Mouse (Mus musculus) CH12.LX (cell line): ENCODE measurements around the gene Sv2c.

ENCODE experiments used
- CTCF ChIP-seq, 2 experiments: IDR thresholded peaks in 1 of 2; conservative IDR thresholded peaks in 1 of 2; 2 replicates each; pipeline ENCODE4 v1.5.1; 2011 to 2012; ENCODE audit warnings: low read depth in 2 of 2, low read length in 2 of 2, improper control_type of control experiment in 1 of 2, inconsistent platforms in 1 of 2, mild to moderate bottlenecking in 1 of 2, moderate library complexity in 1 of 2
- EP300 ChIP-seq: IDR thresholded peaks from 2 replicates; pipeline ENCODE4 v1.6.1; 2011; ENCODE audit warnings: low read length, improper control_type of control experiment
- ETS1 ChIP-seq: conservative IDR thresholded peaks from 2 replicates; pipeline ENCODE4 v1.6.1; 2012; ENCODE audit warnings: low read depth, mild to moderate bottlenecking, inconsistent platforms, low read length, improper control_type of control experiment, moderate library complexity
- GABPA ChIP-seq: IDR thresholded peaks from 2 replicates; pipeline ENCODE4 v1.6.1; 2012; ENCODE audit warnings: low read depth, low read length, improper control_type of control experiment, inconsistent platforms; ENCODE audit not compliant: insufficient replicate concordance
- MAFK ChIP-seq: IDR thresholded peaks from 2 replicates; pipeline ENCODE4 v1.6.1; 2011; ENCODE audit warnings: low read length, improper control_type of control experiment; ENCODE audit not compliant: insufficient replicate concordance
- POLR2A ChIP-seq: IDR thresholded peaks from 2 replicates; pipeline ENCODE4 v1.6.1; 2011; ENCODE audit warnings: low read depth, mild to moderate bottlenecking, improper control_type of control experiment, low read length
- SMC3 ChIP-seq: IDR thresholded peaks from 2 replicates; pipeline ENCODE4 v1.6.1; 2011; ENCODE audit warnings: low read depth, low read length, improper control_type of control experiment
- UBTF ChIP-seq: IDR thresholded peaks from 2 replicates; pipeline ENCODE4 v1.6.1; 2012; ENCODE audit warnings: low read depth, mild to moderate bottlenecking, inconsistent platforms, low read length, improper control_type of control experiment, moderate library complexity

GRCm38 (mm10) chr13:96112711-96113110, 19.7 kb downstream of the Sv2c start:
- TF ChIP-seq ETS1 (no peak), EP300 (no peak), CTCF (conservative IDR thresholded peaks at IDR 0.05 in 1 of 2, IDR thresholded peaks at IDR 0.05 in 1 of 2; ENCODE audit: low read depth in 2 of 2, low read length in 2 of 2) (no peak), POLR2A (no peak), UBTF (no peak), GABPA (no peak), MAFK (no peak), SMC3 (no peak)
